Mouse (Mus musculus) liver, embryonic 14.5 days (tissue): ENCODE results near the gene Xxylt1. TPM values are rescaled to one million over a fixed set of nuclear protein-coding genes. Genes with fewer than 3 reads are reported as not detected.

Experiments
- ATAC-seq: fragments of 200-750 bp; cut with Nextera tagmentation; 2 replicates; pipeline ENCODE4 v1.8.0; 2017; ENCODE audit warnings: moderate number of reproducible peaks, mild to moderate bottlenecking, moderate library complexity; ENCODE audit not compliant: insufficient read depth
- DNase-seq, 3 experiments: peaks; one replicate each; pipeline ENCODE4 v3.0.0-alpha.2; 2012 to 2013; ENCODE audit warnings: low read depth in 3 of 3, low spot score in 3 of 3
- H3K27ac ChIP-seq: fragments of 300-500 bp; sonication (generic); 2 replicates; pipeline ENCODE4 v1.5.1; 2014; ENCODE audit warnings: moderate library complexity, mild to moderate bottlenecking, control low read depth, inconsistent platforms
- H3K27me3 ChIP-seq: fragments of 300-500 bp; sonication (generic); 2 replicates; pipeline ENCODE4 v1.6.1; 2014; ENCODE audit warnings: mild to moderate bottlenecking, low read length, moderate library complexity; ENCODE audit not compliant: control insufficient read depth, insufficient read depth
- H3K36me3 ChIP-seq: fragments of 300-500 bp; sonication (generic); replicated peaks from 2 replicates; pipeline ENCODE4 v1.6.1; 2014; ENCODE audit warnings: low read depth; ENCODE audit not compliant: control insufficient read depth, insufficient read depth
- H3K4me1 ChIP-seq, 2 experiments: fragments of 200-500 bp in 1 of 2; fragments of 300-500 bp in 1 of 2; sonication (generic) in 1 of 2; replicated peaks; 2 replicates each; pipeline ENCODE4 v1.6.1; 2012 to 2014; ENCODE audit warnings: antibody characterized with exemption in 1 of 2, inconsistent platforms in 1 of 2, low read length in 1 of 2; ENCODE audit not compliant: control insufficient read depth in 2 of 2, insufficient read depth in 2 of 2
- H3K4me2 ChIP-seq: fragments of 300-500 bp; sonication (generic); 2 replicates; pipeline ENCODE4 v1.6.1; 2014; ENCODE audit warnings: low read depth, mild to moderate bottlenecking, control low read depth, moderate library complexity
- H3K4me3 ChIP-seq, 2 experiments: fragments of 200-500 bp in 1 of 2; fragments of 300-500 bp in 1 of 2; sonication (generic) in 1 of 2; 2 replicates each; pipeline ENCODE4 v1.5.1; 2012 to 2014; ENCODE audit warnings: low read depth in 2 of 2, low read length in 2 of 2, mild to moderate bottlenecking in 2 of 2, control low read depth in 1 of 2, inconsistent platforms in 1 of 2, moderate library complexity in 1 of 2; ENCODE audit not compliant: insufficient read depth in 1 of 2
- H3K9ac ChIP-seq: fragments of 300-500 bp; sonication (generic); replicated peaks from 2 replicates; pipeline ENCODE4 v1.6.1; 2014; ENCODE audit warnings: mild to moderate bottlenecking, control low read depth, moderate library complexity
- H3K9me3 ChIP-seq: fragments of 300-500 bp; sonication (generic); 2 replicates; pipeline ENCODE4 v1.6.1; 2016; ENCODE audit warnings: low read length, mixed read lengths; ENCODE audit not compliant: control insufficient read depth
- CTCF ChIP-seq: IDR thresholded peaks from 2 replicates; pipeline ENCODE4 v1.5.1; 2016; ENCODE audit warnings: antibody characterized with exemption, low read depth, control low read depth
- EP300 ChIP-seq: IDR thresholded peaks from 2 replicates; pipeline ENCODE4 v1.6.1; 2016; ENCODE audit warnings: antibody characterized with exemption, low read depth
- WGBS: fragments of 180-500 bp; shearing (Covaris S2); extraction: QIAGEN DNeasy Blood & Tissue Kit; methylation state at CpG from one replicate; pipeline ENCODE4 v1.1.7; 2014; ENCODE audit not compliant: insufficient replicate concordance; 5-methylcytosine and 5-hydroxymethylcytosine counted together
- polyA plus RNA-seq, 2 experiments: library from polyadenylated mRNA; depleted of rRNA in 1 of 2; stranded (reverse) in 1 of 2; unstranded in 1 of 2; fragments of >200 nt; fragmentation: Nextera tagmentation in 1 of 2; extraction: Ambion mirVana in 1 of 2; gene quantifications; 2 replicates each; pipeline versions ENCODE4 v1.2.1 to v1.2.3; 2012 to 2014

The Xxylt1 gene
- polyA plus RNA-seq, 2 experiments = 1.8 TPM

- no peaks in the 10 kb centered on the region for H3K27me3 ChIP-seq
- H3K36me3 ChIP-seq = no peaks in the 10 kb centered on the region
- TF ChIP-seq CTCF = no peak
- TF ChIP-seq EP300 = no peak
- no peak for DNase-seq
- no peak overlapping the region for H3K4me2 ChIP-seq
- 0 out of 2 replicates have a peak, but pooled peaks have one; percentile 13 for ATAC-seq
- peaks cover 0 to 9% of the 10 kb centered on the region in 2 experiments; a peak in 2 of 4 replicates for H3K4me1 ChIP-seq
- H3K4me3 ChIP-seq = no peak overlapping the region
- no peak overlapping the region for H3K27ac ChIP-seq
- 43% methylated on average over 3 of the region's 3 CpGs for WGBS
- H3K9ac ChIP-seq = no peak overlapping the region
- H3K9me3 ChIP-seq = no peaks in the 10 kb centered on the region
These were observed 141.3 kb downstream of the Xxylt1 start for GRCm38 (mm10) chr16:30939903-30940302.

GRCm38 (mm10) chr16:30939210-30939609 lies 142.0 kb downstream of the Xxylt1 start:
- Histone ChIP-seq H3K4me2 (no peak overlapping the region), H3K4me1 (peaks cover 0 to 6% of the 10 kb centered on the region in 2 experiments; a peak in 2 of 4 replicates), H3K4me3 (no peak overlapping the region), H3K36me3 (no peaks in the 10 kb centered on the region), H3K27ac (no peak overlapping the region), H3K27me3 (no peaks in the 10 kb centered on the region), H3K9ac (no peak overlapping the region), H3K9me3 (no peaks in the 10 kb centered on the region)
- TF ChIP-seq CTCF (0 out of 2 replicates have a peak, but pooled peaks have one; percentile 8), EP300 (no peak)
- 63% methylated on average over 8 of the region's 8 CpGs for whole genome bisulfite sequencing
- DNase-seq (no peak), ATAC-seq (no peak)

- ATAC-seq = no peak
- Histone ChIP-seq H3K36me3 (no peaks in the 10 kb centered on the region), H3K27me3 (no peaks in the 10 kb centered on the region), H3K9ac (no peak overlapping the region), H3K4me1 (peaks cover 0 to 3% of the 10 kb centered on the region in 2 experiments; a peak in 2 of 4 replicates), H3K27ac (no peak overlapping the region), H3K4me3 (no peak overlapping the region), H3K4me2 (no peak overlapping the region), H3K9me3 (no peaks in the 10 kb centered on the region)
- DNase-seq = no peak
- 58% methylated on average over 3 of the region's 3 CpGs for WGBS
- no peak for TF ChIP-seq CTCF
- TF ChIP-seq EP300 = no peak
These were observed 142.6 kb downstream of the Xxylt1 start for GRCm38 (mm10) chr16:30938664-30939063.

- no peak for DNase-seq
- no peaks in the 10 kb centered on the region for H3K9me3 ChIP-seq
- no peak overlapping the region for H3K27ac ChIP-seq
- no peaks in the 10 kb centered on the region for H3K36me3 ChIP-seq
- H3K4me1 ChIP-seq = peaks cover 0 to 3% of the 10 kb centered on the region in 2 experiments; a peak in 2 of 4 replicates
- no peak overlapping the region for H3K4me2 ChIP-seq
- no peak for ATAC-seq
- TF ChIP-seq CTCF (no peak), EP300 (no peak)
- H3K27me3 ChIP-seq = no peaks in the 10 kb centered on the region
- WGBS = 27% methylated on average over 3 of the region's 3 CpGs
- H3K4me3 ChIP-seq = no peak overlapping the region
- H3K9ac ChIP-seq = no peak overlapping the region
These were observed 143.6 kb downstream of the Xxylt1 start for GRCm38 (mm10) chr16:30937665-30938064.

- Histone ChIP-seq H3K27me3 (no peaks in the 10 kb centered on the region), H3K36me3 (no peaks in the 10 kb centered on the region), H3K4me3 (no peak overlapping the region), H3K4me2 (no peak overlapping the region), H3K9me3 (no peaks in the 10 kb centered on the region), H3K4me1 (peaks cover 0 to 3% of the 10 kb centered on the region in 2 experiments; a peak in 2 of 4 replicates), H3K27ac (no peak overlapping the region), H3K9ac (no peak overlapping the region)
- 49% methylated on average over 6 of the region's 6 CpGs for WGBS
- ATAC-seq = no peak
- no peak for DNase-seq
- no peak for TF ChIP-seq CTCF
- TF ChIP-seq EP300 = no peak
These were observed 144.8 kb downstream of the Xxylt1 start for GRCm38 (mm10) chr16:30936471-30936870.
